Mouse (Mus musculus) liver, adult 2 months (tissue): ENCODE measurements around the gene Adap1. TPM values are rescaled to one million over a fixed set of nuclear protein-coding genes. Genes with fewer than 3 reads are reported as not detected.
A peak's percentile ranks its signal among the peaks of the same experiment; 100 is the strongest.

Experiments
- DNase-seq: peaks from one replicate; pipeline ENCODE4 v3.0.0-alpha.2; 2011; ENCODE audit warnings: low read depth, low spot score; ENCODE audit errors: extremely low read depth
- H3K27ac ChIP-seq: fragments of 200-500 bp; replicated peaks from 2 replicates; pipeline ENCODE4 v1.5.1; 2012; ENCODE audit warnings: low read depth, mild to moderate bottlenecking, control low read depth, inconsistent platforms, low read length; ENCODE audit not compliant: insufficient read depth
- H3K27me3 ChIP-seq: fragments of 200-500 bp; 2 replicates; pipeline ENCODE4 v1.6.1; 2012; ENCODE audit warnings: mild to moderate bottlenecking, moderate library complexity, low read length, inconsistent platforms; ENCODE audit not compliant: control insufficient read depth, insufficient read depth
- H3K36me3 ChIP-seq: fragments of 200-500 bp; 2 replicates; pipeline ENCODE4 v1.6.1; 2012; ENCODE audit warnings: low read length, inconsistent platforms; ENCODE audit not compliant: control insufficient read depth, insufficient read depth
- H3K4me1 ChIP-seq: fragments of 200-500 bp; 2 replicates; pipeline ENCODE4 v1.6.1; 2011; ENCODE audit warnings: low read length; ENCODE audit not compliant: control insufficient read depth, insufficient read depth
- H3K4me3 ChIP-seq: fragments of 200-500 bp; 2 replicates; pipeline ENCODE4 v1.5.1; 2011; ENCODE audit warnings: low read depth, mild to moderate bottlenecking, control low read depth, low read length, moderate library complexity; ENCODE audit not compliant: insufficient read depth
- H3K79me2 ChIP-seq: fragments of 200-500 bp; 2 replicates; pipeline ENCODE4 v1.6.1; 2012; ENCODE audit warnings: inconsistent platforms, mild to moderate bottlenecking, low read length, moderate library complexity; ENCODE audit not compliant: control insufficient read depth, insufficient read depth
- H3K9ac ChIP-seq: fragments of 200-500 bp; 2 replicates; pipeline ENCODE4 v1.6.1; 2012; ENCODE audit warnings: low read depth, mild to moderate bottlenecking, control low read depth, inconsistent platforms, low read length
- CTCF ChIP-seq: fragments of 200-500 bp; IDR thresholded peaks from 2 replicates; pipeline ENCODE4 v1.5.1; 2011; ENCODE audit warnings: low read depth, low read length, control low read depth
- POLR2A ChIP-seq: fragments of 200-500 bp; IDR thresholded peaks from 2 replicates; pipeline ENCODE4 v1.6.1; 2011; ENCODE audit warnings: low read length, control low read depth; ENCODE audit not compliant: insufficient read depth; ENCODE audit errors: extremely low read depth
- WGBS: fragments of 180-500 bp; shearing (Covaris S2); methylation state at CpG from one replicate; pipeline ENCODE4 v1.1.7; 2018; 5-methylcytosine and 5-hydroxymethylcytosine counted together
- polyA plus RNA-seq: library from polyadenylated mRNA; depleted of rRNA; stranded (reverse); fragments of >200 nt; gene quantifications from 2 replicates; pipeline ENCODE4 v1.2.3, GENCODE M21; 2012
- total RNA-seq: library from RNA; depleted of rRNA; stranded (reverse); fragments of >200 nt; gene quantifications from 2 replicates; pipeline ENCODE4 v1.2.3, GENCODE M21; 2014

Adap1 gene
- total and polyA plus RNA-seq, 2 experiments, result 1.3 to 1.5 TPM

DNA sequence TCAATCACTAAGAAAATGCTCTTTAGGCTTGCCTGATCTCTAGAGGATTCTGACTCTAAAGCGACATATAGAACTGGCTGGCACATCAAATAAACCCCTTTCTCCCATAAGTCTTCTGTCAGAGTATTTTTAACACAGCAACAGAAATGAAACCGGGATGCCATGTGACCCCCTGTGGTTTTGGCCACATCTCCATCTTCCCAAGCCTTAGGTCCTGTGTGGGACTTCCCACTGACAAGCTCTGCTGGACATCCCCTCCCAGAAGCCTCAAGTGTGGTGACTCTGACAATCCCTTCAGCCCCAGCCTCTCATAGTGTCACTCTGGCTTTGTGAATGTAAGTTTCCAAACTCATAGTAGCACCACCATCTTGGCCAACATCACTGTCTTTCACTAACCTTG, 31.3 kb downstream of the Adap1 start:
- DNase-seq, result no peak
- 76% methylated on average over 2 of the region's 2 CpGs for WGBS
- H3K4me3 ChIP-seq, result no peak overlapping the region
- H3K27me3 ChIP-seq, result no peaks in the 10 kb centered on the region
- H3K9ac ChIP-seq, result no peak overlapping the region
- H3K79me2 ChIP-seq, result no peaks in the 10 kb centered on the region
- no peaks in the 10 kb centered on the region for H3K36me3 ChIP-seq
- TF ChIP-seq POLR2A (no peak), CTCF (no peak)
- H3K27ac ChIP-seq, result no peak overlapping the region
- no peaks in the 10 kb centered on the region for H3K4me1 ChIP-seq

DNA sequence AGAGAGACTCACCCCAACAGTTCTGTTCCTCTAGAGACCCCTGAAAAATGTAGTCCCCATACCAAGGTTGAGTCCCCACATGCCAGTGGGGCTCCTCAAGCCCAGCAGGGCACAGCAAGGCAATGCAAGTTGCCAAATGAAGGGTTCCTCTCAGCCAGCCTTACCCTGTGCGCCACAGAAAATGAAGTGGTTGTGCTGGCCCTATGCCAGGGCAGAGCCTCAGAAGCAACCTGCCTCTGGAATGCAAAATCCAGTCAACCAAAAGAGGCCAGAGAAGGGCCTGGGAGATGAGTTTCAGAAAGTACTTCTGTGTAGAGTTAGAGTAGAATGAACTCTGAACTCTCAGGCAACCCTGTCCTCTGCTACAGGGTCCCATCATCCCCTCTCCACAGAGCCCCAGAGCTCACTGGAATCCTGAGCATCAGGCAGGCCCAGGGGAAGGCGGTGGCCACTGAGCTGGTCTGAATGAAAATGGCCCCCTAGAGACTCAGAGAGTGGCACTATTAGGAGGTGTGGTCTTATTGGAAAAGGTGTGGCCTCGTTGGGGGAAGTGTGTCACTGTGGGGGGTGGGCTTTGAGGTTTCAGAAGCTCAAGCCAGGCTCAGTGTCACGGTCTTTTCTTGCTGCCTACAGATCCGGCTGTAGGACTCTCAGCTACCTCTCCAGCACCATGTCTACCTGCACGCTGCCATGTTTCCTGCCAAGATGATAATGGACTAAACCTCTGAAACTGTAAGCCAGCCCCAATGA, 33.4 kb downstream of the Adap1 start:
- no peak for DNase-seq
- TF ChIP-seq CTCF (no peak), POLR2A (no peak)
- H3K9ac ChIP-seq, result no peak overlapping the region
- no peak overlapping the region for H3K4me3 ChIP-seq
- no peaks in the 10 kb centered on the region for H3K4me1 ChIP-seq
- no peaks in the 10 kb centered on the region for H3K36me3 ChIP-seq
- no peaks in the 10 kb centered on the region for H3K27me3 ChIP-seq
- 81% methylated on average over 6 of the region's 6 CpGs for WGBS
- H3K27ac ChIP-seq, result no peak overlapping the region
- no peaks in the 10 kb centered on the region for H3K79me2 ChIP-seq

DNA sequence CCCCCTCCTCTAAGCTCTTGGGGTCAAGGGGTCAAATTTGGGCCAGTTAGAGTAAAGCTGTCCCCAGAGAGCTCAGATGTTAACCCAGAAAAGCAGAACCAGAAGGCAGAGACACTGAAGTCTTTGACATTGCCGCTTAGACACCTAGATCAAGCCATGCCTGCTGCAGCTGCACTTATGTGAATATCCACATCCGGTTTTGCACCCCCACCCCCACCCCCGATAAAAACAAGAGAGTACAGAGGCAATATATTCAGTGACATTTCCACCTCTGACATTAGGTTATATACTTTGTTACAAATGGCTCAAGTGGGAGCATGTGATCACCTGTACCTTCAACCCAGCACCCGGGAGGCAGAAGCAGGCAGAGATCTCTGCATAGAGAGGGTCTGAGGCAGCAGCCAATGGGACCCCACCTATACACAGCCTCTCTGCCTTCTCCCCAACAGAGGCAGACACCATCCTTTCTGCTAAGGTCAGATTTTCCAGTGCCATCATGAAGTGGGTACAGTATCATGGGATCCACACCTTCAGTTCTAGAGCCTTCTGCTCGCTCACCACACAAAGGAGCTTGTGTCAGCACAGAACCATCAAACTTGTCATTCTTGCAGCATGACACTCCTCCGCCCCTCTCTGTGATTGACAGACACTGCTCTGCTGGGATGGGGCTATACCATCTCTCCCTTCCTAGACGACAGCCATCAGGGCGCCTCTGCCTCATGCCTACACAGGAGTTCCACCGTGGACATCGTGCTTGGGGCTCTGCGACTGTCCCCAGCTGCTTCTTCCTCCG, 34.8 kb downstream of the Adap1 start:
- no peaks in the 10 kb centered on the region for H3K27me3 ChIP-seq
- H3K79me2 ChIP-seq, result no peaks in the 10 kb centered on the region
- WGBS, result 81% methylated on average over 12 of the region's 12 CpGs
- TF ChIP-seq CTCF (no peak), POLR2A (no peak)
- H3K4me3 ChIP-seq, result no peak overlapping the region
- DNase-seq, result no peak
- H3K27ac ChIP-seq, result no peak overlapping the region
- H3K4me1 ChIP-seq, result no peaks in the 10 kb centered on the region
- no peaks in the 10 kb centered on the region for H3K36me3 ChIP-seq
- no peak overlapping the region for H3K9ac ChIP-seq

DNA sequence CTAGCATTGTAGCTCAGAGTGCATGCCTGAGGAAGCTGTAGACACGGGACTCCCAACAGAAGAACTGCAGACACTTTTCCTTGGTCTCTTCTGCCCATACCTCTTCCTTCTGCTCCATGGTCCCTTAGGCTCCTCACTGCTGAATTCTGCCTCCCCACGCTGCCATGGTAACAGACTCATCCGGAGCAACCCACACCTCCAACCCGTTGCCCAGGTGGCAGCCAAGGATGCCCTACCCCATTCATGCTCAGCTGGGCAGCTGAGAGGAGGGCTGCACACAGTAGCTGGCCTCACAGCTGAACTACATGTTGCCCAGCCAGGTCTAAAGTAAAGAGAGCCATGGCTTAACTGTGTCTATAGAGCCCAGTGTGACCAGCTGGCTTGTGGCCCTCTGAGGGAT, 36.8 kb downstream of the Adap1 start:
- DNase-seq, result no peak
- Histone ChIP-seq H3K27ac (no peak overlapping the region), H3K79me2 (no peaks in the 10 kb centered on the region), H3K4me1 (no peaks in the 10 kb centered on the region), H3K36me3 (no peaks in the 10 kb centered on the region), H3K27me3 (no peaks in the 10 kb centered on the region), H3K4me3 (no peak overlapping the region), H3K9ac (no peak overlapping the region)
- TF ChIP-seq CTCF, result no peak
- no peak for TF ChIP-seq POLR2A
- 74% methylated on average over 4 of the region's 4 CpGs for WGBS

DNA sequence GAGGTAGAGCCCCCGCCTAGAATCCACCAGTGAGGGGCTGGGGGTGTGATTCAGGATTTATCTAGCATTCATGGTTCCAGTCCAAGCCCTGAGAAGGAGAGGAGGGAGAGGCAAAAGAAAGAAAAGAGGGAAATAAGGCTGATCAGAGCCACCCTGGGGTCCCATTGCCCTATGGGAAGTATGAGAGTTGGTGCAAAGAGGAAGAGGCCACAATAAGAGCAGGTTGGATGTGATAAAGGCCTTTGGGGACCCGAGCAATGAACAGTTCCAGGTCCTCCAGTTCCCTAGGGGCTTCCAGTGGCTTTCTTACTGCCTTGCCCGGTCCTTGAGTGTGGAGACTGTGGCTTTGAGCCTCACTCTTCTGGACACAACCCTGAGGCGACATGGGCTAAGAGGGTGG, 37.6 kb downstream of the Adap1 start:
- Histone ChIP-seq H3K36me3 (no peaks in the 10 kb centered on the region), H3K27me3 (no peaks in the 10 kb centered on the region), H3K4me1 (no peaks in the 10 kb centered on the region), H3K27ac (no peak overlapping the region), H3K4me3 (no peak overlapping the region), H3K9ac (no peak overlapping the region), H3K79me2 (no peaks in the 10 kb centered on the region)
- DNase-seq, result no peak
- TF ChIP-seq CTCF (no peak), POLR2A (no peak)
- WGBS, result 87% methylated on average over 4 of the region's 4 CpGs

DNA sequence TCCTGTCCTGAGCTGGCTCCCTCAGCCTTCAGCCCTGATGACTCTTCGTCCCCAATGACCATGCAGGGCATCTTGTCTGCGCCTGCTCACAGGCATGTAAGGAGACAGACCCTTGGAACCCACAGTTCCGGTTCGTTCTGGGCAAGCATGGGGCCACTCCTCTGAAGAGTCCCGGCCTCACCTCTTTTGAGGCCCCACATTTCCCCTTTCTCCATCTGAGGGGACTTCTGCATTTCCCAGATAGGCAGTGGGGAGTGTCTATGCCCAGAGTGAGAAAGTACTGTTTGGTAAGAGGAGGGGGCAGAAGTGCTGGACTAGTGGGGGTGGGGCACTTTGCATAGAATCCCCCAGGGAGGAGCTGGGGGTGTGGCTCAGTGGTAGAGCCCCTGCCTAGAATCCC, 38.3 kb downstream of the Adap1 start:
- no peaks in the 10 kb centered on the region for H3K4me1 ChIP-seq
- H3K27ac ChIP-seq, result peak overlapping the region; percentile 42

More for the DNA sequence above, 38.3 kb downstream of the Adap1 start:
- no peak overlapping the region for H3K4me3 ChIP-seq
- peak; percentile 19 for DNase-seq
- TF ChIP-seq POLR2A, result no peak
- TF ChIP-seq CTCF, result no peak
- no peaks in the 10 kb centered on the region for H3K27me3 ChIP-seq
- H3K9ac ChIP-seq, result no peak overlapping the region
- 90% methylated on average over 5 of the region's 5 CpGs for WGBS
- H3K79me2 ChIP-seq, result no peaks in the 10 kb centered on the region
- H3K36me3 ChIP-seq, result no peaks in the 10 kb centered on the region
